Mouse (Mus musculus): ENCODE measurements around the gene Kcnk18. TPM values are rescaled to one million over a fixed set of nuclear protein-coding genes. Genes with fewer than 3 reads are reported as not detected.
A peak's percentile ranks its signal among the peaks of the same experiment; 100 is the strongest.

Gene Kcnk18
- polyA plus RNA-seq, 1 experiment = not detected

- H3K4me1 ChIP-seq (ENCODE audit: control insufficient read depth, insufficient read depth, low read length) = no peaks in the 10 kb centered on the region
- no peak overlapping the region for H3K27ac ChIP-seq (ENCODE audit: insufficient read depth, low read length)
- TF ChIP-seq CTCF (IDR thresholded peaks at IDR 0.05; ENCODE audit: borderline replicate concordance, insufficient read depth, low read length) (no peak), POLR2A (IDR thresholded peaks at IDR 0.05; ENCODE audit: low read depth, low read length) (no peak)
- H3K4me3 ChIP-seq (ENCODE audit: insufficient read depth, low read length) = no peak overlapping the region
These were observed 10.0 kb upstream of the Kcnk18 start for GRCm38 (mm10) chr19:59208986-59209385.

GRCm38 (mm10) chr19:59216891-59217290 is 2.1 kb upstream of the Kcnk18 start:
- Histone ChIP-seq H3K4me3 (ENCODE audit: insufficient read depth, low read length) (no peak overlapping the region), H3K4me1 (ENCODE audit: control insufficient read depth, insufficient read depth, low read length) (no peaks in the 10 kb centered on the region), H3K27ac (ENCODE audit: insufficient read depth, low read length) (no peak overlapping the region)
- TF ChIP-seq POLR2A (IDR thresholded peaks at IDR 0.05; ENCODE audit: low read depth, low read length) (no peak), CTCF (IDR thresholded peaks at IDR 0.05; ENCODE audit: borderline replicate concordance, insufficient read depth, low read length) (no peak)

- Histone ChIP-seq H3K4me1 (ENCODE audit: control insufficient read depth, insufficient read depth, low read length) (no peaks in the 10 kb centered on the region), H3K4me3 (ENCODE audit: insufficient read depth, low read length) (no peak overlapping the region), H3K27ac (ENCODE audit: insufficient read depth, low read length) (no peak overlapping the region)
- TF ChIP-seq POLR2A (IDR thresholded peaks at IDR 0.05; ENCODE audit: low read depth, low read length) (no peak), CTCF (IDR thresholded peaks at IDR 0.05; ENCODE audit: borderline replicate concordance, insufficient read depth, low read length) (no peak)
These were observed 2.1 kb downstream of the Kcnk18 start for GRCm38 (mm10) chr19:59221131-59221530.

GRCm38 (mm10) chr19:59228376-59228775 is 9.4 kb downstream of the Kcnk18 start:
- Histone ChIP-seq H3K4me1 (ENCODE audit: control insufficient read depth, insufficient read depth, low read length) (no peaks in the 10 kb centered on the region), H3K27ac (ENCODE audit: insufficient read depth, low read length) (no peak overlapping the region), H3K4me3 (ENCODE audit: insufficient read depth, low read length) (no peak overlapping the region)
- no peak for TF ChIP-seq CTCF (IDR thresholded peaks at IDR 0.05; ENCODE audit: borderline replicate concordance, insufficient read depth, low read length)
- no peak for TF ChIP-seq POLR2A (IDR thresholded peaks at IDR 0.05; ENCODE audit: low read depth, low read length)

GRCm38 (mm10) chr19:59232786-59233185 is 13.8 kb downstream of the Kcnk18 start:
- TF ChIP-seq CTCF (IDR thresholded peaks at IDR 0.05; ENCODE audit: borderline replicate concordance, insufficient read depth, low read length) = no peak
- TF ChIP-seq POLR2A (IDR thresholded peaks at IDR 0.05; ENCODE audit: low read depth, low read length) = no peak
- H3K4me1 ChIP-seq (ENCODE audit: control insufficient read depth, insufficient read depth, low read length) = no peaks in the 10 kb centered on the region
- no peak overlapping the region for H3K4me3 ChIP-seq (ENCODE audit: insufficient read depth, low read length)
- no peak overlapping the region for H3K27ac ChIP-seq (ENCODE audit: insufficient read depth, low read length)

- no peak for TF ChIP-seq POLR2A (IDR thresholded peaks at IDR 0.05; ENCODE audit: low read depth, low read length)
- H3K4me1 ChIP-seq (ENCODE audit: control insufficient read depth, insufficient read depth, low read length) = no peaks in the 10 kb centered on the region
- H3K4me3 ChIP-seq (ENCODE audit: insufficient read depth, low read length) = no peak overlapping the region
- no peak overlapping the region for H3K27ac ChIP-seq (ENCODE audit: insufficient read depth, low read length)
These were observed 16.0 kb downstream of the Kcnk18 start for GRCm38 (mm10) chr19:59235001-59235400.

- no peak overlapping the region for H3K4me3 ChIP-seq (ENCODE audit: insufficient read depth, low read length)
- H3K4me1 ChIP-seq (ENCODE audit: control insufficient read depth, insufficient read depth, low read length) = no peaks in the 10 kb centered on the region
- TF ChIP-seq CTCF (IDR thresholded peaks at IDR 0.05; ENCODE audit: borderline replicate concordance, insufficient read depth, low read length) (no peak), POLR2A (IDR thresholded peaks at IDR 0.05; ENCODE audit: low read depth, low read length) (no peak)
- no peak overlapping the region for H3K27ac ChIP-seq (ENCODE audit: insufficient read depth, low read length)
These were observed 17.0 kb downstream of the Kcnk18 start for GRCm38 (mm10) chr19:59236046-59236445.

- no peaks in the 10 kb centered on the region for H3K4me1 ChIP-seq (ENCODE audit: control insufficient read depth, insufficient read depth, low read length)
- H3K27ac ChIP-seq (ENCODE audit: insufficient read depth, low read length) = no peak overlapping the region
- no peak overlapping the region for H3K4me3 ChIP-seq (ENCODE audit: insufficient read depth, low read length)
- TF ChIP-seq CTCF (IDR thresholded peaks at IDR 0.05; ENCODE audit: borderline replicate concordance, insufficient read depth, low read length) = no peak
- TF ChIP-seq POLR2A (IDR thresholded peaks at IDR 0.05; ENCODE audit: low read depth, low read length) = no peak
These were observed 19.6 kb downstream of the Kcnk18 start for GRCm38 (mm10) chr19:59238630-59239029.

- TF ChIP-seq POLR2A (IDR thresholded peaks at IDR 0.05; ENCODE audit: low read depth, low read length) (no peak), CTCF (IDR thresholded peaks at IDR 0.05; ENCODE audit: borderline replicate concordance, insufficient read depth, low read length) (peak; percentile 100)
- Histone ChIP-seq H3K27ac (ENCODE audit: insufficient read depth, low read length) (no peak overlapping the region), H3K4me1 (ENCODE audit: control insufficient read depth, insufficient read depth, low read length) (no peaks in the 10 kb centered on the region), H3K4me3 (ENCODE audit: insufficient read depth, low read length) (no peak overlapping the region)
These were observed 20.3 kb downstream of the Kcnk18 start for GRCm38 (mm10) chr19:59239124-59239817.

- no peak overlapping the region for H3K4me3 ChIP-seq (ENCODE audit: insufficient read depth, low read length)
- no peak for TF ChIP-seq CTCF (IDR thresholded peaks at IDR 0.05; ENCODE audit: borderline replicate concordance, insufficient read depth, low read length)
- no peak for TF ChIP-seq POLR2A (IDR thresholded peaks at IDR 0.05; ENCODE audit: low read depth, low read length)
- H3K27ac ChIP-seq (ENCODE audit: insufficient read depth, low read length) = no peak overlapping the region
- no peaks in the 10 kb centered on the region for H3K4me1 ChIP-seq (ENCODE audit: control insufficient read depth, insufficient read depth, low read length)
These were observed 23.0 kb downstream of the Kcnk18 start for GRCm38 (mm10) chr19:59241987-59242386.
